Mouse (Mus musculus): ENCODE measurements around the gene Zfp768.

- TF ChIP-seq CTCF (IDR thresholded peaks at IDR 0.05; ENCODE audit: extremely low read depth, insufficient read length, insufficient replicate concordance, low read depth, low read length) (no peak), POLR2A (IDR thresholded peaks at IDR 0.05; ENCODE audit: low read depth, low read length) (no peak)
These were observed 46.9 kb upstream of the Zfp768 start for GRCm38 (mm10) chr7:127392251-127392824.

Measured in small intestine, adult 2 months (tissue).